Mouse (Mus musculus) embryonic facial prominence, embryonic 12.5 days (tissue): ENCODE results near the gene Pde6c. TPM values are rescaled to one million over a fixed set of nuclear protein-coding genes. Genes with fewer than 3 reads are reported as not detected.
A peak's percentile ranks its signal among the peaks of the same experiment; 100 is the strongest.

ENCODE experiments used
- ATAC-seq: fragments of 200-750 bp; cut with Nextera tagmentation; 2 replicates; pipeline ENCODE4 v1.8.0; 2017; ENCODE audit not compliant: insufficient number of reproducible peaks, insufficient read depth, low FRiP score, low TSS enrichment
- H3K27ac ChIP-seq: fragments of 300-500 bp; sonication (generic); 2 replicates; pipeline ENCODE4 v1.5.1; 2016; ENCODE audit warnings: mild to moderate bottlenecking
- H3K27me3 ChIP-seq: fragments of 300-500 bp; sonication (generic); 2 replicates; pipeline ENCODE4 v1.6.1; 2016; ENCODE audit warnings: mild to moderate bottlenecking, moderate library complexity
- H3K36me3 ChIP-seq: fragments of 300-500 bp; sonication (generic); 2 replicates; pipeline ENCODE4 v1.6.1; 2016; ENCODE audit warnings: mild to moderate bottlenecking
- H3K4me1 ChIP-seq: fragments of 300-500 bp; sonication (generic); 2 replicates; pipeline ENCODE4 v1.6.1; 2016
- H3K4me2 ChIP-seq: fragments of 300-500 bp; sonication (generic); replicated peaks from 2 replicates; pipeline ENCODE4 v1.6.1; 2016; ENCODE audit warnings: mild to moderate bottlenecking, moderate library complexity
- H3K4me3 ChIP-seq: fragments of 300-500 bp; sonication (generic); 2 replicates; pipeline ENCODE4 v1.5.1; 2016; ENCODE audit warnings: mild to moderate bottlenecking
- H3K9ac ChIP-seq: fragments of 300-500 bp; sonication (generic); 2 replicates; pipeline ENCODE4 v1.6.1; 2016; ENCODE audit warnings: mild to moderate bottlenecking, moderate library complexity
- H3K9me3 ChIP-seq: fragments of 300-500 bp; sonication (generic); 2 replicates; pipeline ENCODE4 v1.6.1; 2016; ENCODE audit warnings: mild to moderate bottlenecking, moderate library complexity
- WGBS: fragments of 180-500 bp; shearing (Covaris S2); methylation state at CpG from one replicate; pipeline ENCODE4 v1.1.7; 2016; 5-methylcytosine and 5-hydroxymethylcytosine counted together
- polyA plus RNA-seq: library from polyadenylated mRNA; unstranded; fragments of >200 nt; fragmentation: Nextera tagmentation; extraction: Ambion mirVana; gene quantifications from 2 replicates; pipeline ENCODE4 v1.2.1, GENCODE M21; 2016

The Pde6c gene
- polyA plus RNA-seq, 1 experiment from 2014 or later = not detected

GRCm38 (mm10) chr19:38223905-38224684 is 91.5 kb downstream of the Pde6c start, which contains the start of gene Fra10ac1:
Gene Fra10ac1 (minus strand): TSS chr19:38224156.
- ATAC-seq = peak; percentile 98
- Histone ChIP-seq H3K4me2 (peak within 1 kb of the TSS; percentile 62), H3K4me3 (peak within 1 kb of the TSS; percentile 65), H3K27ac (peak within 1 kb of the TSS; percentile 88), H3K4me1 (peaks cover 6% of the 10 kb centered on the region; the same call in 1 of the 2 replicates), H3K9ac (peak within 1 kb of the TSS; percentile 66), H3K36me3 (no peaks in the 10 kb centered on the region), H3K27me3 (no peaks in the 10 kb centered on the region), H3K9me3 (no peaks in the 10 kb centered on the region)
- WGBS = under 1% methylated on average over 49 of the region's 49 CpGs

GRCm38 (mm10) chr19:38224685-38225060 is 92.1 kb downstream of the Pde6c start:
- Histone ChIP-seq H3K9ac (peak overlapping the region; percentile 33; the same call in 1 of the 2 replicates), H3K4me2 (peak overlapping the region; percentile 62), H3K9me3 (no peaks in the 10 kb centered on the region), H3K4me3 (peak overlapping the region; percentile 65), H3K4me1 (peaks cover 6% of the 10 kb centered on the region; the same call in 1 of the 2 replicates), H3K27ac (peak overlapping the region; percentile 88), H3K36me3 (no peaks in the 10 kb centered on the region), H3K27me3 (no peaks in the 10 kb centered on the region)
- WGBS = 16% methylated on average over 9 of the region's 9 CpGs
- no peak for ATAC-seq

- Histone ChIP-seq H3K9ac (no peak overlapping the region), H3K4me1 (no peaks in the 10 kb centered on the region), H3K9me3 (no peaks in the 10 kb centered on the region), H3K4me3 (no peak overlapping the region), H3K4me2 (no peak overlapping the region), H3K27me3 (no peaks in the 10 kb centered on the region), H3K36me3 (no peaks in the 10 kb centered on the region), H3K27ac (no peak overlapping the region)
- WGBS = 47% methylated on average over 2 of the region's 2 CpGs
- no peak for ATAC-seq
These were observed 96.1 kb downstream of the Pde6c start for GRCm38 (mm10) chr19:38228699-38229098.

- Histone ChIP-seq H3K9me3 (no peaks in the 10 kb centered on the region), H3K27me3 (no peaks in the 10 kb centered on the region), H3K9ac (no peak overlapping the region), H3K4me1 (no peaks in the 10 kb centered on the region), H3K27ac (no peak overlapping the region), H3K36me3 (no peaks in the 10 kb centered on the region), H3K4me3 (no peak overlapping the region), H3K4me2 (no peak overlapping the region)
- 61% methylated on average over 8 of the region's 8 CpGs for WGBS
- no peak for ATAC-seq
These were observed 99.5 kb downstream of the Pde6c start for GRCm38 (mm10) chr19:38232087-38232486.

- Histone ChIP-seq H3K27ac (no peak overlapping the region), H3K36me3 (no peaks in the 10 kb centered on the region), H3K9me3 (no peaks in the 10 kb centered on the region), H3K4me1 (no peaks in the 10 kb centered on the region), H3K27me3 (no peaks in the 10 kb centered on the region), H3K9ac (no peak overlapping the region), H3K4me3 (no peak overlapping the region), H3K4me2 (no peak overlapping the region)
- ATAC-seq = no peak
- WGBS = 21% methylated on average over 4 of the region's 4 CpGs
These were observed 99.9 kb downstream of the Pde6c start for GRCm38 (mm10) chr19:38232516-38232915.

Other genes starting within 250 kb of the Pde6c start
- gene Myof, start 89.2 kb upstream of the Pde6c start, polyA plus RNA-seq = 13.5 and 15.0 TPM in 2 replicates
- 23.8 and 26.7 TPM in 2 replicates for gene Cep55, start 77.8 kb upstream of the Pde6c start, polyA plus RNA-seq
- not detected in 2 replicates for gene Ffar4, start 35.7 kb upstream of the Pde6c start, polyA plus RNA-seq
- gene Rbp4, start 7.5 kb upstream of the Pde6c start, polyA plus RNA-seq = 2.3 and 2.5 TPM in 2 replicates
- gene Fra10ac1, start 91.4 kb downstream of the Pde6c start, polyA plus RNA-seq = 48.3 and 49.3 TPM in 2 replicates
- gene Lgi1, start 131.8 kb downstream of the Pde6c start, polyA plus RNA-seq = 1.7 and 2.3 TPM in 2 replicates